Mouse (Mus musculus) liver, embryonic 14.5 days (tissue): ENCODE measurements around the gene Grin2c.

Source experiments
- CTCF ChIP-seq: IDR thresholded peaks from 2 replicates; pipeline ENCODE4 v1.5.1; 2016; ENCODE audit warnings: antibody characterized with exemption, low read depth, control low read depth
- EP300 ChIP-seq: IDR thresholded peaks from 2 replicates; pipeline ENCODE4 v1.6.1; 2016; ENCODE audit warnings: antibody characterized with exemption, low read depth

GRCm38 (mm10) chr11:115231924-115232323, 35.1 kb downstream of the Grin2c start:
- TF ChIP-seq EP300: no peak
- TF ChIP-seq CTCF: no peak
